Mouse (Mus musculus) olfactory bulb, adult 2 months (tissue): ENCODE measurements around the gene Morn3.

Experiments used
- CTCF ChIP-seq: fragments of 200-500 bp; IDR thresholded peaks from 2 replicates; pipeline ENCODE4 v1.5.1; 2012; ENCODE audit warnings: low read depth, mild to moderate bottlenecking, low read length, moderate library complexity; ENCODE audit not compliant: insufficient read depth
- POLR2A ChIP-seq: fragments of 200-500 bp; IDR thresholded peaks from 2 replicates; pipeline ENCODE4 v1.6.1; 2012; ENCODE audit warnings: mild to moderate bottlenecking, low read depth, low read length, moderate library complexity; ENCODE audit not compliant: insufficient read depth

DNA sequence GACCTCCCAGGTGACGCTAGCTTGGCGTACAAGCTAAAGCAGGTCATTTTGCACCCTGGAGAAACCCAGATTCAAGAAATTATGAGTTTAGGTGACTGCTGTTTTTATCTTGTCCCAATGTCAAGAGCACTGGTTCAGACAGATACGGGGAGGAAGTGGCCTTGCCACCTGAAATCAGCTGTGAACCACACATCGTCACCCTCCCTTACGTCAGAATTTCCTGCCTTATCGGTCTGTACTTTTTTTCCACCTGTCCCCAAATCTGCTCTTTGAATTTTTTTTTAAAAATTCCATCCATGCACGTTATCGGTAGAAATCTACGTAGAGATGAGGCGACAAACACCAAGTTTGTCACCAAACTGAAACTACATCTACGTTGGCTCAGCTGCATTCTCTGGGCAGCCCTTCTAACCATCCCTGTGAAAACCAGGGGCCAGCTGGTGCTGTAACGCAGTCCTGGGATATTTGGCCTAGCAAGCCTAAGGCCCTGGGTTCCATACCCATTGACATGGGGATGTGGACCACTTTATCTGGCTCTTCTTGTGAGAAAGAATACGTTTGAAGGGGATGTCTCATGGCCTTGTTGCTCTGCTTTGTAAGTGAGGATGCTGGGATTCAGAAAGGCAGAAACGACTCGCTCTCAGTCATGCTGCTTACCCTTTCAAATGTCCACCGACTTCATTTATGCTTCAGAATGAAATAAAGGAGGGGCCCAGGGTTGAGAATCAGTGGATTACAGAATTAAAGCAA, 56.2 kb downstream of the Morn3 start:
- TF ChIP-seq POLR2A: no peak
- no peak for TF ChIP-seq CTCF
